Mouse (Mus musculus) small intestine, adult 2 months (tissue): Measurements from ENCODE around the gene Rufy2.

Experiments
- CTCF ChIP-seq: fragments of 200-500 bp; IDR thresholded peaks from 2 replicates; pipeline ENCODE4 v1.5.1; 2012; ENCODE audit warnings: low read depth, mild to moderate bottlenecking, control low read depth, inconsistent platforms, low read length, moderate library complexity, mixed read lengths; ENCODE audit not compliant: insufficient replicate concordance, insufficient read length; ENCODE audit errors: extremely low read depth
- POLR2A ChIP-seq: fragments of 200-500 bp; IDR thresholded peaks from 2 replicates; pipeline ENCODE4 v1.6.1; 2012; ENCODE audit warnings: low read depth, mild to moderate bottlenecking, control low read depth, inconsistent platforms, low read length, moderate library complexity

DNA sequence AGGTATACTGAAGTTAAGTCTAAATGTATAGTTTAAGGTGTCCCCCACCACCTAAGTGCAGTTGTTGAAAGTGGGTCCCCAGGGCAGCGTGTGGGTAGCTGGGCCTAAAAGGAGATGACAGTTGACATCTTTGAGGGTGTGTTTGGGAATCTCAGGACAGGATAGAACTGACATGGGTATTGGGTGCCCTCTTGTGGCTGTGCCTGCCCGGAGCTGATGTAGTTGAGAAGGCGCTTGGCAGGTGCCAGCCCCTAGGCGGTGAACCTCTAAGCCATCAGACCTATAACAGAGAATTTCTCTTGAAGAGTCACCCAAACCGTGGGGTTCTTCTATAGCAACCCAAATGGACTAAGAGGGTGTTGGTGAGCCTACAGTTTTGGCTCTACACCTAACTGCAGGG is 86.0 kb downstream of the Rufy2 start:
- TF ChIP-seq POLR2A: no peak
- TF ChIP-seq CTCF: peak; percentile 95
